Mouse (Mus musculus) bone marrow, adult 2 months (tissue): Measurements from ENCODE around the gene Chp1.

Experiments
- CTCF ChIP-seq: fragments of 200-500 bp; IDR thresholded peaks from 2 replicates; pipeline ENCODE4 v1.5.1; 2011; ENCODE audit warnings: low read length, control low read depth; ENCODE audit not compliant: control insufficient read depth, insufficient read depth
- POLR2A ChIP-seq: fragments of 200-500 bp; IDR thresholded peaks from 2 replicates; pipeline ENCODE4 v1.6.1; 2011; ENCODE audit warnings: low read depth, mild to moderate bottlenecking, control low read depth, low read length, borderline replicate concordance; ENCODE audit not compliant: control insufficient read depth

DNA sequence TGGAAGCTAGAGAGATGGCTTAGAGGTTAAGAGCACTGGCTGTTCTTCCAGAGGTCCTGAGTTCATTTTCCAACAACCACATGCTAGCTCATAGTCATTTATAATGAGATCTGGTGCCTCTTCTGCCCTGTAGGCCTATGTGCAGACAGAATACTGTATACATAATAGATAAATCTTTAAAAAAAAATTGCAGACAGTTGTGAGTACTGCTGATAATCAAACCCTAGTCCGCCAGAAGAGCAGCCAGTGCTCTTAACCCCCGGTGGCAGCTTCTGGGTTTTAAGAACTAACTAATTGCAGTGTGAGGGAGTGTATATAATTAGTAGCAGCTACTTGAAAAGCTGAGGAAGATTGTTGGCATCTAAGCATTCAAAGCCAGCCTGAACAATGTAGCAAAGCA is 35.9 kb downstream of the Chp1 start:
- TF ChIP-seq POLR2A (no peak), CTCF (no peak)
